Mouse (Mus musculus): Measurements from ENCODE around the gene Acvrl1.

The Acvrl1 gene

DNA sequence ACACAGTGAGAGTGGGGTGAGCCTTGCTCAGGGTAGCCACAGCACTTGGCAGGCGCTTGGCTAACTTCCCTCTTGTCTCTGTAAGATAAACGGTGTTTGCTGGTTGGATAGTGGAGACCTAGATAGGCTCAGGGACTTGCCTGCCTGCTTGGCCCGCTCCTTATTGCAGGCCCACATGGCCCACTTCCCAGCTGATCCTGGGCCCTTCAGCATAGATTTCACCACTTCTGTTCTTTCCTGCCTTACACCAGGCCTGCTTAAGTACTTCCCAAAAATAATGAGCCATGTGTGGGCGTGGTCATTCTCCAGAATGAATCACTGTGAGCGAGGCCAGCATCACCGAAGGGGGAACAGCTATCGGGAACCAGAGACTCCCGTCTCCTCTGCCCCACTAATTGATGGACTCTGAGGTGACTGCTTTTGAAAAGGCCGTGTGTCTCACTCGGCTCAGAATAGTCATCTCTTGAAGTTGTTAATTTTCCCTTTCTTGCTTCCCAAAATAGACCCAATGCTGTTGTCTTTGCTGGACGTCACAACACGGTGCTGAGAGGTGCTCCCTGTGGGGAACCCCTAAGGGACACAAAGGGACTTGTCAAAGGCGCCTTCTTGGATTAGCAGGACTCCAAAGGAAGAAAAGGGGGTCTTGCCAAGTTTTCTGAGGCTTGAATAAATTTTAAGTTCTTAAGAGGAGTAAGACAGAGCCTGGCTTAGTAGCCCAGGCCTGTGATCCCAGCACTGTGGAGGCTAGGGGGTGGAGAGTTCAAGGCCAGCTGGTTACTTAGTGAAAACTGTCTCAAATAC, 63.3 kb downstream of the Acvrl1 start:
- DNase-seq (ENCODE audit: low spot score in 2 of 2), result peak in 1 of 2 experiments; percentile 39

DNA sequence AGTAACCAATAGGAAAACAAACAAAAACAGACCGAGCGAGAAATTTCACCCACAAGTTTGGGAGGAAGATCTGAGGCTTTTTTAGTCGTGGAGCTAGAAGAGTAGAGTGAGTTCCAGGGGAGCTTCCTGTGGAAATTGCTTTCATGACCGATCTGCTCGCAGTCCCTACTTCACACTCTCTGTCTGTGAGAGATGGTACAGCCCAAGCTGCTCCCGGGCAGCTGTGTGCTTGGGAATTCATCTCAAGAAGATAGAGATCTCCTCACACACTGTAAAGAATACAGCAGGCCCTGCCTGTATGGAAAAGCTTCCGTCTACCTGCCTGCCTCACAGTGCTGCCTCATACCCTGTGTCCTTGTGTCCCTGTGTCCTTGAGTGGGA, 63.9 kb downstream of the Acvrl1 start:
- no peak for DNase-seq (ENCODE audit: low spot score in 2 of 2)

DNA sequence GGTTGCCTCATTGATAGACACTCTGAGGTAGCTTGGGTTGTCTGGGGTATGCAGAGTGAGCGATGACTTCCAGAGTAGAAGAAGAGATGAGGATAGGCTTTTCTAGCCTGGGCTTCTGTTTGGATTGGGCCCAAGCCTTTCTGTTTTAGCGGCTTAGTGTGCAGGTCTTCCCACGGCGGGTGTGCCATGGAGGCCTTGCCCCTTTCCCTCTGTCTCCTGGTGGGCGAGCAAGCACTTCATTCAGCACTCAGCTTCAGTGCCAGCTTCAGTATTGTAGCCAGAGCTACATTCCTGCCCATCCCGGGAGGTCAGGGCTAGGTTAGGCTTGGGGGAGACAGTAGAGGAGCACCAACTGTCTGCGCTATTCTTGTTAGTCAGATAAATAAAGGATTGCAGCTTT, 64.3 kb downstream of the Acvrl1 start:
- DNase-seq (ENCODE audit: low spot score in 2 of 2), result no peak

DNA sequence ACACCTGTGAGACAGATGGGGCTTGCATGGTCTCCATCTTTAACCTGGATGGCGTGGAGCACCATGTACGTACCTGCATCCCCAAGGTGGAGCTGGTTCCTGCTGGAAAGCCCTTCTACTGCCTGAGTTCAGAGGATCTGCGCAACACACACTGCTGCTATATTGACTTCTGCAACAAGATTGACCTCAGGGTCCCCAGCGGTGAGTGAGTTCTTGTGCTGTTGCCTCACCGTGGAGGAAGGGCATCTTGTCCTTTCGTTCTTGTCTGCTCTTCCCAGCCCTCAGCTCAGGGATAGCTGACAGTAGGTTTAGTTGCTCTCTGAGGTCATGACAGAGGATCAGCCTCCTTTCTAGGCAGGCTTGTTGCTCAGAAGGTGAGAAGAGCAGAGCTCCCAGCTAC, 65.6 kb downstream of the Acvrl1 start:
- DNase-seq (ENCODE audit: low spot score in 2 of 2), result no peak

Data from frontal cortex, postnatal 36 days (tissue).